Mouse (Mus musculus): ENCODE results near the gene Fbxl22. TPM values are rescaled to one million over a fixed set of nuclear protein-coding genes. Genes with fewer than 3 reads are reported as not detected.

The Fbxl22 gene
- polyA plus RNA-seq (2016; fragmentation: Nextera tagmentation; extraction: Ambion mirVana) = 1.5 TPM in 2 replicates

GRCm38 (mm10) chr9:66514256-66514770 is at the start of gene Fbxl22:
Gene Fbxl22, minus strand, starts transcription at chr9:66514593.
- H3K27ac ChIP-seq (replicated peaks) = no peak within 1 kb of the TSS
- WGBS = 77% methylated on average over 17 of the region's 17 CpGs
- peaks cover 66% of the 10 kb centered on the region for H3K36me3 ChIP-seq

GRCm38 (mm10) chr9:66562215-66562614 is 47.8 kb upstream of the Fbxl22 start:
- WGBS = 89% methylated on average over 1 of the region's 1 CpGs
- no peak overlapping the region for H3K27ac ChIP-seq (replicated peaks)
- H3K36me3 ChIP-seq = peaks cover 22% of the 10 kb centered on the region

More at GRCm38 (mm10) chr9:66514256-66514770, at the start of gene Fbxl22:
- H3K9me3 ChIP-seq (replicated peaks) = no peaks in the 10 kb centered on the region
- no peaks in the 10 kb centered on the region for H3K27me3 ChIP-seq (ENCODE audit: low read depth, poor library complexity, severe bottlenecking)
- no peak within 1 kb of the TSS for H3K4me3 ChIP-seq
- H3K4me1 ChIP-seq = peaks cover 40% of the 10 kb centered on the region
- DNase-seq (ENCODE audit: low spot score) = no peak

GRCm38 (mm10) chr9:66561496-66561895 is 47.1 kb upstream of the Fbxl22 start:
- Histone ChIP-seq H3K27ac (replicated peaks) (no peak overlapping the region), H3K27me3 (ENCODE audit: low read depth, poor library complexity, severe bottlenecking) (no peaks in the 10 kb centered on the region), H3K4me3 (no peak overlapping the region), H3K9me3 (replicated peaks) (no peaks in the 10 kb centered on the region), H3K36me3 (peaks cover 22% of the 10 kb centered on the region), H3K4me1 (no peaks in the 10 kb centered on the region)
- DNase-seq (ENCODE audit: low spot score) = no peak
- WGBS = 90% methylated on average over 2 of the region's 2 CpGs

More at GRCm38 (mm10) chr9:66562215-66562614, 47.8 kb upstream of the Fbxl22 start:
- DNase-seq (ENCODE audit: low spot score) = no peak
- Histone ChIP-seq H3K9me3 (replicated peaks) (no peaks in the 10 kb centered on the region), H3K27me3 (ENCODE audit: low read depth, poor library complexity, severe bottlenecking) (no peaks in the 10 kb centered on the region), H3K4me3 (no peak overlapping the region), H3K4me1 (no peaks in the 10 kb centered on the region)

- DNase-seq (ENCODE audit: low spot score) = no peak
- H3K27ac ChIP-seq (replicated peaks) = no peak overlapping the region
- peaks cover 25% of the 10 kb centered on the region for H3K36me3 ChIP-seq
- no peaks in the 10 kb centered on the region for H3K27me3 ChIP-seq (ENCODE audit: low read depth, poor library complexity, severe bottlenecking)
- H3K4me3 ChIP-seq = no peak overlapping the region
- no peaks in the 10 kb centered on the region for H3K4me1 ChIP-seq
- 87% methylated on average over 1 of the region's 1 CpGs for WGBS
- no peaks in the 10 kb centered on the region for H3K9me3 ChIP-seq (replicated peaks)
These were observed 46.3 kb upstream of the Fbxl22 start for GRCm38 (mm10) chr9:66560728-66561127.

GRCm38 (mm10) chr9:66560295-66560694 is 45.9 kb upstream of the Fbxl22 start:
- H3K9me3 ChIP-seq (replicated peaks) = no peaks in the 10 kb centered on the region
- no peaks in the 10 kb centered on the region for H3K27me3 ChIP-seq (ENCODE audit: low read depth, poor library complexity, severe bottlenecking)
- H3K4me1 ChIP-seq = no peaks in the 10 kb centered on the region
- no peak for DNase-seq (ENCODE audit: low spot score)
- H3K27ac ChIP-seq (replicated peaks) = no peak overlapping the region
- H3K36me3 ChIP-seq = peaks cover 29% of the 10 kb centered on the region
- H3K4me3 ChIP-seq = no peak overlapping the region
- 79% methylated on average over 2 of the region's 2 CpGs for whole genome bisulfite sequencing

GRCm38 (mm10) chr9:66558971-66559370 is 44.6 kb upstream of the Fbxl22 start:
- H3K4me1 ChIP-seq = no peaks in the 10 kb centered on the region
- no peak overlapping the region for H3K27ac ChIP-seq (replicated peaks)
- WGBS = 99% methylated on average over 4 of the region's 4 CpGs
- DNase-seq (ENCODE audit: low spot score) = no peak
- H3K4me3 ChIP-seq = no peak overlapping the region
- no peaks in the 10 kb centered on the region for H3K27me3 ChIP-seq (ENCODE audit: low read depth, poor library complexity, severe bottlenecking)
- no peaks in the 10 kb centered on the region for H3K9me3 ChIP-seq (replicated peaks)
- peaks cover 41% of the 10 kb centered on the region for H3K36me3 ChIP-seq

- Histone ChIP-seq H3K36me3 (peaks cover 99% of the 10 kb centered on the region), H3K27ac (replicated peaks) (no peak overlapping the region), H3K4me1 (no peaks in the 10 kb centered on the region), H3K27me3 (ENCODE audit: low read depth, poor library complexity, severe bottlenecking) (no peaks in the 10 kb centered on the region), H3K9me3 (replicated peaks) (no peaks in the 10 kb centered on the region), H3K4me3 (no peak overlapping the region)
- no peak for DNase-seq (ENCODE audit: low spot score)
- 88% methylated on average over 4 of the region's 4 CpGs for WGBS
These were observed 28.4 kb upstream of the Fbxl22 start for GRCm38 (mm10) chr9:66542785-66543184.

GRCm38 (mm10) chr9:66521595-66521994 is 7.2 kb upstream of the Fbxl22 start:
- Histone ChIP-seq H3K27me3 (ENCODE audit: low read depth, poor library complexity, severe bottlenecking) (no peaks in the 10 kb centered on the region), H3K4me3 (no peak overlapping the region), H3K4me1 (no peaks in the 10 kb centered on the region), H3K9me3 (replicated peaks) (no peaks in the 10 kb centered on the region), H3K27ac (replicated peaks) (no peak overlapping the region), H3K36me3 (peaks cover 100% of the 10 kb centered on the region)
- WGBS = 95% methylated on average over 3 of the region's 3 CpGs
- no peak for DNase-seq (ENCODE audit: low spot score)

- Histone ChIP-seq H3K27me3 (ENCODE audit: low read depth, poor library complexity, severe bottlenecking) (no peaks in the 10 kb centered on the region), H3K4me1 (no peaks in the 10 kb centered on the region), H3K36me3 (peaks cover 99% of the 10 kb centered on the region), H3K9me3 (replicated peaks) (no peaks in the 10 kb centered on the region), H3K27ac (replicated peaks) (no peak overlapping the region), H3K4me3 (no peak overlapping the region)
- no peak for DNase-seq (ENCODE audit: low spot score)
- WGBS = 92% methylated on average over 4 of the region's 4 CpGs
These were observed 5.9 kb upstream of the Fbxl22 start for GRCm38 (mm10) chr9:66520299-66520698.

- H3K27me3 ChIP-seq (ENCODE audit: low read depth, poor library complexity, severe bottlenecking) = no peaks in the 10 kb centered on the region
- no peak overlapping the region for H3K27ac ChIP-seq (replicated peaks)
- no peak overlapping the region for H3K4me3 ChIP-seq
- DNase-seq (ENCODE audit: low spot score) = no peak
- no peaks in the 10 kb centered on the region for H3K4me1 ChIP-seq
- WGBS = 90% methylated on average over 5 of the region's 5 CpGs
- H3K9me3 ChIP-seq (replicated peaks) = no peaks in the 10 kb centered on the region
- peaks cover 99% of the 10 kb centered on the region for H3K36me3 ChIP-seq
These were observed 4.5 kb upstream of the Fbxl22 start for GRCm38 (mm10) chr9:66518901-66519300.

- no peak for DNase-seq (ENCODE audit: low spot score)
- Histone ChIP-seq H3K9me3 (replicated peaks) (no peaks in the 10 kb centered on the region), H3K4me1 (peaks cover 2% of the 10 kb centered on the region), H3K4me3 (no peak overlapping the region), H3K27ac (replicated peaks) (no peak overlapping the region), H3K27me3 (ENCODE audit: low read depth, poor library complexity, severe bottlenecking) (no peaks in the 10 kb centered on the region), H3K36me3 (peaks cover 99% of the 10 kb centered on the region)
- 94% methylated on average over 5 of the region's 5 CpGs for WGBS
These were observed 3.9 kb upstream of the Fbxl22 start for GRCm38 (mm10) chr9:66518251-66518650.

GRCm38 (mm10) chr9:66517746-66518145 is 3.4 kb upstream of the Fbxl22 start:
- H3K27ac ChIP-seq (replicated peaks) = no peak overlapping the region
- 91% methylated on average over 10 of the region's 10 CpGs for WGBS
- H3K4me3 ChIP-seq = no peak overlapping the region
- no peaks in the 10 kb centered on the region for H3K27me3 ChIP-seq (ENCODE audit: low read depth, poor library complexity, severe bottlenecking)
- DNase-seq (ENCODE audit: low spot score) = no peak
- H3K36me3 ChIP-seq = peaks cover 96% of the 10 kb centered on the region
- H3K9me3 ChIP-seq (replicated peaks) = no peaks in the 10 kb centered on the region
- H3K4me1 ChIP-seq = peaks cover 7% of the 10 kb centered on the region

GRCm38 (mm10) chr9:66516296-66516940 is 2.0 kb upstream of the Fbxl22 start:
- H3K27me3 ChIP-seq (ENCODE audit: low read depth, poor library complexity, severe bottlenecking) = no peaks in the 10 kb centered on the region
- peaks cover 20% of the 10 kb centered on the region for H3K4me1 ChIP-seq

More at GRCm38 (mm10) chr9:66516296-66516940, 2.0 kb upstream of the Fbxl22 start:
- Histone ChIP-seq H3K27ac (replicated peaks) (no peak overlapping the region), H3K4me3 (no peak overlapping the region), H3K36me3 (peaks cover 82% of the 10 kb centered on the region), H3K9me3 (replicated peaks) (no peaks in the 10 kb centered on the region)
- 89% methylated on average over 6 of the region's 6 CpGs for WGBS
- no peak for DNase-seq (ENCODE audit: low spot score)

Measured in midbrain, embryonic 10.5 days (tissue).